Comparison of ENCODE assay signal across 43 mouse cellular contexts in genomic region chr11:4039951-4040350, GRCm38 (mm10). TPM values are rescaled to one million over a fixed set of nuclear protein-coding genes. Genes with fewer than 3 reads are reported as not detected.
"Had no signal": no experiment of that assay in that cellular context is flagged by ENCODE, and none has a peak within 500 bp of the region (broad histone marks: within the 10 kb centered on the region; RNA-seq: fewer than 3 reads in every experiment).

No protein-coding gene starts in this region.

- H3K36me3 ChIP-seq: limb, embryonic 10.5 days; limb, embryonic 12.5 days; limb, embryonic 13.5 days; limb, embryonic 15.5 days; liver, embryonic 12.5 days; liver, embryonic 13.5 days; liver, embryonic 15.5 days; lung, embryonic 15.5 days; midbrain, embryonic 10.5 days; midbrain, embryonic 12.5 days; midbrain, embryonic 13.5 days; midbrain, embryonic 15.5 days; neural tube, embryonic 12.5 days had no signal

- H3K4me3 ChIP-seq: limb, embryonic 10.5 days; limb, embryonic 12.5 days; limb, embryonic 13.5 days; limb, embryonic 15.5 days; liver, embryonic 12.5 days; liver, embryonic 13.5 days; liver, embryonic 15.5 days; lung, embryonic 15.5 days; megakaryocyte, embryonic 14.5 days; midbrain, embryonic 10.5 days; midbrain, embryonic 12.5 days; midbrain, embryonic 13.5 days; midbrain, embryonic 15.5 days; myocyte; neural tube, embryonic 12.5 days had no signal

- ATAC-seq: liver, embryonic 12.5 days; liver, postnatal 0 days; lung, postnatal 0 days; midbrain, embryonic 13.5 days; midbrain, embryonic 15.5 days; midbrain, embryonic 16.5 days had no signal

- H3K4me1 ChIP-seq: limb, embryonic 10.5 days; limb, embryonic 13.5 days; limb, embryonic 15.5 days; liver, embryonic 12.5 days; liver, embryonic 13.5 days; liver, embryonic 15.5 days; lung, embryonic 15.5 days; midbrain, embryonic 10.5 days; midbrain, embryonic 12.5 days; midbrain, embryonic 13.5 days; midbrain, embryonic 15.5 days; neural tube, embryonic 12.5 days had no signal

- DNase-seq: left cerebral cortex, postnatal 4 days; liver; liver, embryonic 13.5 days; liver, postnatal 0 days; lung, adult 18-20 months; lung, adult 2 months; lung, embryonic 14.5 days; lung, postnatal 10 days; lung, postnatal 14 days; lung, postnatal 36 days; lung, postnatal 4 days; midbrain, embryonic 14.5 days had no signal

- H3K27me3 ChIP-seq: limb, embryonic 12.5 days; limb, embryonic 13.5 days; limb, embryonic 15.5 days; liver, embryonic 12.5 days; liver, embryonic 13.5 days; liver, embryonic 15.5 days; lung, embryonic 15.5 days; midbrain, embryonic 13.5 days; midbrain, embryonic 15.5 days; neural tube, embryonic 12.5 days had no signal

- H3K27ac ChIP-seq: limb, embryonic 10.5 days; limb, embryonic 12.5 days; limb, embryonic 13.5 days; limb, embryonic 15.5 days; liver, embryonic 12.5 days; liver, embryonic 13.5 days; liver, embryonic 14.5 days; liver, embryonic 15.5 days; lung, embryonic 15.5 days; macrophage; midbrain, embryonic 10.5 days; midbrain, embryonic 12.5 days; midbrain, embryonic 13.5 days; midbrain, embryonic 15.5 days; neural tube, embryonic 12.5 days had no signal

- H3K4me2 ChIP-seq: limb, embryonic 12.5 days; limb, embryonic 13.5 days; limb, embryonic 15.5 days; liver, embryonic 11.5 days; liver, embryonic 12.5 days; liver, embryonic 13.5 days; liver, embryonic 15.5 days; lung, embryonic 14.5 days; lung, embryonic 15.5 days; midbrain, embryonic 11.5 days; midbrain, embryonic 12.5 days; midbrain, embryonic 13.5 days; midbrain, embryonic 15.5 days; neural tube, embryonic 12.5 days had no signal

- H3K9me3 ChIP-seq: limb, embryonic 10.5 days; limb, embryonic 12.5 days; limb, embryonic 13.5 days; limb, embryonic 15.5 days; liver, embryonic 12.5 days; liver, embryonic 13.5 days; liver, embryonic 15.5 days; lung, embryonic 15.5 days; megakaryocyte, embryonic 14.5 days; midbrain, embryonic 10.5 days; midbrain, embryonic 12.5 days; midbrain, embryonic 13.5 days; midbrain, embryonic 15.5 days; neural tube, embryonic 12.5 days had no signal

- H3K9ac ChIP-seq: limb, embryonic 12.5 days; limb, embryonic 13.5 days; limb, embryonic 15.5 days; liver, embryonic 12.5 days; liver, embryonic 13.5 days; liver, embryonic 14.5 days; liver, embryonic 15.5 days; liver, postnatal 0 days; lung, embryonic 14.5 days; lung, embryonic 15.5 days; midbrain, embryonic 12.5 days; midbrain, embryonic 13.5 days; midbrain, embryonic 15.5 days; neural tube, embryonic 12.5 days had no signal

RNA-seq across cellular contexts. Expression of gene Sec14l4, which starts 8.7 kb away (rescaled TPM):
- total RNA-seq: left cerebral cortex, postnatal 36 days; left cerebral cortex, postnatal 4 days; megakaryocyte progenitor cell, adult 5-6 weeks; megakaryocyte, adult 5-6 weeks; megakaryocyte-erythroid progenitor cell, adult 5-6 weeks; midbrain, postnatal 0 days; monocyte, adult 5-6 weeks had no signal
- polyA plus RNA-seq: limb, embryonic 10.5 days; limb, embryonic 11.5 days; limb, embryonic 12.5 days; macrophage; midbrain, embryonic 10.5 days; midbrain, embryonic 11.5 days; midbrain, embryonic 12.5 days; midbrain, embryonic 13.5 days; midbrain, embryonic 14.5 days; midbrain, embryonic 15.5 days; midbrain, embryonic 16.5 days; myocyte; neural tube, embryonic 11.5 days had no signal

RNA-seq across cellular contexts. Expression of gene Sec14l3, which starts 24.7 kb away (rescaled TPM):
- total RNA-seq: liver, adult 2 months; megakaryocyte progenitor cell, adult 5-6 weeks; megakaryocyte, adult 5-6 weeks; megakaryocyte-erythroid progenitor cell, adult 5-6 weeks; monocyte, adult 5-6 weeks had no signal
- polyA plus RNA-seq: limb, embryonic 10.5 days; limb, embryonic 11.5 days; limb, embryonic 12.5 days; limb, embryonic 13.5 days; limb, embryonic 14.5 days; limb, embryonic 15.5 days; liver, adult 2 months; liver, embryonic 11.5 days; liver, embryonic 12.5 days; liver, embryonic 13.5 days; liver, embryonic 14.5 days; liver, embryonic 15.5 days; liver, embryonic 16.5 days; liver, postnatal 0 days; macrophage; midbrain, embryonic 10.5 days; midbrain, embryonic 11.5 days; midbrain, embryonic 12.5 days; midbrain, embryonic 13.5 days; myocyte; neural tube, embryonic 11.5 days; neural tube, embryonic 12.5 days had no signal

RNA-seq across cellular contexts. Expression of gene Gal3st1, which starts 56.5 kb away (rescaled TPM):
- total RNA-seq: megakaryocyte-erythroid progenitor cell, adult 5-6 weeks had no signal
- polyA plus RNA-seq: macrophage; midbrain, embryonic 11.5 days; myocyte had no signal
